Mouse (Mus musculus): ENCODE data around the gene Zfp648.

DNA sequence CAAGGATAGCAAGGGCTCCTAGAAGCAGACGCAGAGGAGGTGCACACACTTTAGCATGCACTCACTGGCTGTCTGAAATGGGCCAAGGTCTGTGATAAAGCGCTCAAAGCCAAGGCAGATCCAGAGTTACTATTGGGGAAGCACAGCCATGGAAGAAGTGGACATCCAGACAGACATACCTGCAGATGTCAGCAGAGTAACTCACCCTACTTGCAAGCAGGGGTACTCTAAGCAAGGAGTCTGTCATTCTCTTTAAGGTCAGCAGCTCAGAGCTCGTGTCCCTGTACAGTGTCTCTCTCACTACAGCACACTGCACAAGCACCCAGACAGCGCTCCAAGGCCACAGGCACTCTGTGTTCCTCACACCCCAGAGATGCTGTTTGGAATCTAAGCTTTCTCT is 23.2 kb upstream of the Zfp648 start:
- TF ChIP-seq EP300 (IDR thresholded peaks at IDR 0.05; ENCODE audit: insufficient read depth, low read depth, low read length) (no peak), POLR2A (IDR thresholded peaks at IDR 0.05; ENCODE audit: insufficient read depth, low read length) (no peak)

Data from ES-Bruce4 (cell line).